Mouse (Mus musculus) C2C12 (cell line): ENCODE data around the gene Ret. TPM values are rescaled to one million over a fixed set of nuclear protein-coding genes. Genes with fewer than 3 reads are reported as not detected.

Source experiments
- H3K27me3 ChIP-seq: one replicate; pipeline ENCODE4 v1.6.1; 2011; ENCODE audit not compliant: control insufficient read depth, insufficient read depth, insufficient read length
- H3K36me3 ChIP-seq: one replicate; pipeline ENCODE4 v1.6.1; 2011; ENCODE audit not compliant: control insufficient read depth, insufficient read depth
- H3K4me3 ChIP-seq: one replicate; pipeline ENCODE4 v1.5.1; 2011; ENCODE audit warnings: mild to moderate bottlenecking, control low read depth; ENCODE audit not compliant: poor library complexity, insufficient read depth, severe bottlenecking
- H3K79me2 ChIP-seq: one replicate; pipeline ENCODE4 v1.6.1; 2011; ENCODE audit not compliant: control insufficient read depth, insufficient read depth
- H3K79me3 ChIP-seq: one replicate; pipeline ENCODE4 v1.6.1; 2011; ENCODE audit warnings: low read depth, control low read depth
- H3ac ChIP-seq: one replicate; pipeline ENCODE3; 2011; ENCODE audit warnings: low read depth; ENCODE audit not compliant: control insufficient read depth, insufficient read length
- CEBPB ChIP-seq: IDR thresholded peaks from one replicate; pipeline ENCODE4 v1.6.1; 2011; ENCODE audit warnings: low read depth, mild to moderate bottlenecking, control low read depth, moderate library complexity
- CTCF ChIP-seq: IDR thresholded peaks from one replicate; pipeline ENCODE4 v1.5.1; 2011; ENCODE audit not compliant: control insufficient read depth, insufficient read depth, insufficient read length
- FOSL1 ChIP-seq: IDR thresholded peaks from one replicate; pipeline ENCODE4 v1.8.0; 2011; ENCODE audit warnings: mild to moderate bottlenecking, low read length; ENCODE audit not compliant: poor library complexity, insufficient read depth, severe bottlenecking
- MAX ChIP-seq: IDR thresholded peaks from one replicate; pipeline ENCODE4 v1.6.1; 2011; ENCODE audit warnings: mild to moderate bottlenecking, control low read depth
- MYOD1 ChIP-seq: IDR thresholded peaks from one replicate; pipeline ENCODE4 v1.6.1; 2011; ENCODE audit warnings: low read depth; ENCODE audit not compliant: control insufficient read depth, insufficient read length
- MYOG ChIP-seq: IDR thresholded peaks from one replicate; pipeline ENCODE4 v1.6.1; 2011; ENCODE audit not compliant: control insufficient read depth, insufficient read length; ENCODE audit errors: extremely low read depth
- USF1 ChIP-seq: IDR thresholded peaks from one replicate; pipeline ENCODE4 v1.6.1; 2011; ENCODE audit warnings: low read depth, mild to moderate bottlenecking, control low read depth, moderate library complexity
- polyA plus RNA-seq: library from polyadenylated mRNA; unstranded; fragments of >200 nt; fragmentation: generic; extraction: Trizol; gene quantifications from one replicate; pipeline ENCODE4 v1.2.1, GENCODE M21; 2012; ENCODE audit warnings: missing spikeins

Ret gene
- polyA plus RNA-seq, 1 experiment = 0.25 TPM

DNA sequence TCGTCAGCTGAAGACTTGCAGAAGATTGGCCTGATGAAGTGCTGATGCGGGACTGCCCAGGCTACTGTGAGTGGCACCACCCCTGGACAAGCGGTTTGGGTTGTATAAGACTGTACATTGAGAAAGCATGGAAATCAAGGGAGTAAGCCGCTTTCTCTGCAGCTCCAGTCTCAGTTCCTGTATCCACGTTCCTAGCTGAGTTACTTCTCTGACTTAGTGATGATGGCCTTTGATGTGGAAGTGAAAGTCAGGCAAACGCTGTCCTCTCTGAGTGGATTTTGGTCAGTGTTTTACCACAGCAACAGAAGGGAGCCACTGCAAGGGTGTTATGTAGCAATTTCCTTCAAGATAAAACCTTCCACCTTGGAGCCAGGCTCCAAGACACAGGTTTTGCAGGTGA is 56.6 kb downstream of the Ret start:
- Histone ChIP-seq H3K4me3 (no peak overlapping the region), H3K27me3 (no peaks in the 10 kb centered on the region), H3K79me3 (peaks cover 12% of the 10 kb centered on the region), H3K79me2 (peaks cover 26% of the 10 kb centered on the region), H3ac (no peak overlapping the region), H3K36me3 (no peaks in the 10 kb centered on the region)
- no peak for TF ChIP-seq USF1
- no peak for TF ChIP-seq CTCF
- no peak for TF ChIP-seq MAX
- no peak for TF ChIP-seq MYOD1
- TF ChIP-seq CEBPB = no peak
- TF ChIP-seq MYOG = no peak
- no peak for TF ChIP-seq FOSL1

- Histone ChIP-seq H3K79me2 (peaks cover 45% of the 10 kb centered on the region), H3K79me3 (peaks cover 21% of the 10 kb centered on the region), H3K36me3 (no peaks in the 10 kb centered on the region), H3K4me3 (peak within 1 kb of the TSS; percentile 61), H3K27me3 (no peaks in the 10 kb centered on the region), H3ac (peak within 1 kb of the TSS; percentile 91)
- TF ChIP-seq MAX = peak; percentile 31
- TF ChIP-seq MYOD1 = no peak
Measured at GRCm38 (mm10) chr6:118138731-118139709, 58.5 kb downstream of the Ret start, which contains the start of gene Csgalnact2. Csgalnact2 (minus strand) TSS chr6:118139140.

GRCm38 (mm10) chr6:118137148-118137547 is 60.4 kb downstream of the Ret start:
- Histone ChIP-seq H3K79me2 (peaks cover 64% of the 10 kb centered on the region), H3ac (no peak overlapping the region), H3K27me3 (no peaks in the 10 kb centered on the region), H3K79me3 (peaks cover 34% of the 10 kb centered on the region), H3K36me3 (no peaks in the 10 kb centered on the region), H3K4me3 (no peak overlapping the region)
- TF ChIP-seq USF1 (no peak), MAX (no peak), FOSL1 (no peak), MYOG (no peak), CTCF (no peak)

- TF ChIP-seq MYOG (no peak), MAX (no peak), USF1 (no peak), FOSL1 (no peak), CTCF (no peak), MYOD1 (no peak), CEBPB (no peak)
- Histone ChIP-seq H3ac (no peak overlapping the region), H3K79me2 (peaks cover 73% of the 10 kb centered on the region), H3K27me3 (no peaks in the 10 kb centered on the region), H3K79me3 (peaks cover 43% of the 10 kb centered on the region), H3K36me3 (no peaks in the 10 kb centered on the region), H3K4me3 (no peak overlapping the region)
Measured at GRCm38 (mm10) chr6:118134461-118134860, 63.1 kb downstream of the Ret start.

GRCm38 (mm10) chr6:118130022-118130421 is 67.5 kb downstream of the Ret start:
- TF ChIP-seq USF1 (no peak), MAX (peak; percentile 26)
- H3ac ChIP-seq = no peak overlapping the region
- no peak overlapping the region for H3K4me3 ChIP-seq
- H3K79me3 ChIP-seq = peaks cover 34% of the 10 kb centered on the region
- H3K79me2 ChIP-seq = peaks cover 58% of the 10 kb centered on the region
- H3K27me3 ChIP-seq = no peaks in the 10 kb centered on the region
- H3K36me3 ChIP-seq = peaks cover 5% of the 10 kb centered on the region

DNA sequence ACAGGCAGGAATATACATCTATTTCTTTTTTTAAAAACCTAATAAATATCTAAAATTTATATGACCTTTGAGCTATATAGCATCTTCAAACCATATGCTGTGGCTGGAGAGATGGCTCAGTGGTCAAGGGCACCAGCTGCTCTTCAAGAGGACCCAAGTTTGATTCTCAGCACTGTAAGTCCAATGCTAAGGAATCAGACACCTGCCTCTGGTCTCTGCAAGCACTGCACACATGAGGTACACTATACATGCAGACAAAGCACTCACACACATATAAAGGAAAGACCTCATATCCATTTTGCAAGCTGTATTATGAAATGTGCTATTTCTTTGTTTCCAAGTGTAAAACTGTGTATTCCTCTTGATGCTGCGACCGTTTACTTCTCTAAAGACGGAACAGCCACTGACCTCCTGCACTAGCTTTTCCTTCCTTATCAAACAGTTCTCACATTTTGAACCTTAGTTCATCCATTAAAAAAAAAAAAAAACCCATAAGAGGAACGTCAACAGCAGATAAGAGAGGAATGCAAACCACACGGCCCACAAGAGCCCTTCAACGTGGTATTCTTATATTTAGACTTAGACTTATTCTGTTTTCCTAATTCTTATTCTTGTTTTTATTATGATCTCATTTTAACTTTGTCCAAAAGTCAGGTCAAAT is 69.6 kb downstream of the Ret start:
- Histone ChIP-seq H3K79me2 (peaks cover 37% of the 10 kb centered on the region), H3K27me3 (no peaks in the 10 kb centered on the region), H3K79me3 (peaks cover 19% of the 10 kb centered on the region), H3ac (no peak overlapping the region), H3K36me3 (peaks cover 24% of the 10 kb centered on the region), H3K4me3 (no peak overlapping the region)
- TF ChIP-seq MYOD1 (no peak), USF1 (no peak), MYOG (no peak), MAX (no peak), FOSL1 (no peak), CEBPB (no peak), CTCF (no peak)
